In the genomic region with DNA sequence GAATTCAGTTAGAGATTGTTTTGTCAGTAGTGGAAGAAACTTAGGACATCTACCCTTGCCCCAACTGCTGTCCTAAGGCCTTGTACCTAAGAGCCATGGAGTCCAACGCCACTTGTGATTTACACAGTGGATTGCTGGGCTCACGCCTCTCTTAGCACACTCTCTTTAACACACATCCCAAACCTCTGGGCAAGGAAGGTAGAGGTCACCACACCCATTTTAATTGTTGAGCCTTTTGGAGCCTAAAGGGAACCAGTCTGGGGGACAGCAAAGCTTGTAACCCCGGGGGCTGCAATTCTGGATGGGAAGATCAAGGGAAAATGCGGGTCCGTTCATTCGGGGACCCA, we compare ENCODE assay signal across 8 mouse cellular contexts. TPM values are rescaled to one million over a fixed set of nuclear protein-coding genes. Genes with fewer than 3 reads are reported as not detected.
A peak's percentile ranks its signal among the peaks of the same experiment; 100 is the strongest.
DNase-seq lines count a peak whose midpoint lies in the region; ATAC-seq and TF ChIP-seq lines count a peak whose summit lies in the region.

No protein-coding gene starts in this region.

- peak overlapping the region; percentile 69 for H3K4me2 ChIP-seq in limb, embryonic 12.5 days
- peak overlapping the region; percentile 82 for H3K4me2 ChIP-seq in neural tube, embryonic 15.5 days

- DNase-seq in liver, adult 2 months (ENCODE audit: extremely low read depth, low read depth, low spot score) = peak; percentile 62
- DNase-seq in liver = no peak
- DNase-seq in T-cell, adult 2 months (ENCODE audit: low spot score) = no peak
- DNase-seq in cerebellum, postnatal 10 days = no peak
- DNase-seq in right cerebral cortex, postnatal 14 days = no peak

- peak overlapping the region; percentile 92; the same call in 1 of the 2 replicates for H3K4me3 ChIP-seq in liver, adult 2 months (ENCODE audit: insufficient read depth, low read depth, low read length)
- H3K4me3 ChIP-seq in embryonic fibroblast, embryonic 13.5 days (ENCODE audit: insufficient read depth, low read length) = 0 out of 2 replicates have a peak overlapping the region, but pooled peaks have one; percentile 1
- H3K4me3 ChIP-seq in limb, embryonic 12.5 days (replicated peaks) = peak overlapping the region; percentile 85
- H3K4me3 ChIP-seq in neural tube, embryonic 15.5 days (replicated peaks) = peak overlapping the region; percentile 93

- 11% methylated on average over 6 of the region's 6 CpGs for WGBS in liver, adult 2 months
- WGBS in limb, embryonic 12.5 days = 34% methylated on average over 6 of the region's 6 CpGs
- 20% methylated on average over 6 of the region's 6 CpGs for WGBS in neural tube, embryonic 15.5 days

- peaks cover 6% of the 10 kb centered on the region; the same call in 1 of the 2 replicates for H3K36me3 ChIP-seq in liver, adult 2 months (ENCODE audit: control insufficient read depth, insufficient read depth, low read length)
- peaks cover 24% of the 10 kb centered on the region for H3K36me3 ChIP-seq in limb, embryonic 12.5 days
- peaks cover 17% of the 10 kb centered on the region for H3K36me3 ChIP-seq in neural tube, embryonic 15.5 days

- peaks cover 15% of the 10 kb centered on the region; the same call in 1 of the 2 replicates for H3K79me2 ChIP-seq in liver, adult 2 months (ENCODE audit: control insufficient read depth, insufficient read depth, low read length)

- H3K9me3 ChIP-seq in limb, embryonic 12.5 days = no peaks in the 10 kb centered on the region
- no peaks in the 10 kb centered on the region for H3K9me3 ChIP-seq in neural tube, embryonic 15.5 days (replicated peaks)

- TF ChIP-seq CTCF in liver, adult 2 months (IDR thresholded peaks at IDR 0.05; ENCODE audit: low read depth, low read length) = no peak
- no peak for TF ChIP-seq CTCF in embryonic fibroblast, embryonic 13.5 days (IDR thresholded peaks at IDR 0.05; ENCODE audit: borderline replicate concordance, insufficient read depth, low read length)

- H3K9ac ChIP-seq in liver, adult 2 months (ENCODE audit: low read depth, low read length) = peak overlapping the region; percentile 59
- peak overlapping the region; percentile 81 for H3K9ac ChIP-seq in limb, embryonic 12.5 days (replicated peaks)
- peak overlapping the region; percentile 86 for H3K9ac ChIP-seq in neural tube, embryonic 15.5 days (replicated peaks)

- H3K4me1 ChIP-seq in liver, adult 2 months (ENCODE audit: control insufficient read depth, insufficient read depth, low read length) = peaks cover 23% of the 10 kb centered on the region
- no peaks in the 10 kb centered on the region for H3K4me1 ChIP-seq in embryonic fibroblast, embryonic 13.5 days (ENCODE audit: control insufficient read depth, insufficient read depth, low read length)
- H3K4me1 ChIP-seq in limb, embryonic 12.5 days (replicated peaks) = peaks cover 11% of the 10 kb centered on the region
- H3K4me1 ChIP-seq in neural tube, embryonic 15.5 days = peaks cover 17% of the 10 kb centered on the region

- no peak for TF ChIP-seq POLR2A in liver, adult 2 months (IDR thresholded peaks at IDR 0.05; ENCODE audit: extremely low read depth, insufficient read depth, low read length)
- no peak for TF ChIP-seq POLR2A in embryonic fibroblast, embryonic 13.5 days (IDR thresholded peaks at IDR 0.05; ENCODE audit: low read depth, low read length)

- H3K27me3 ChIP-seq in liver, adult 2 months (ENCODE audit: control insufficient read depth, insufficient read depth, low read length) = no peaks in the 10 kb centered on the region
- H3K27me3 ChIP-seq in limb, embryonic 12.5 days = no peaks in the 10 kb centered on the region
- H3K27me3 ChIP-seq in neural tube, embryonic 15.5 days (replicated peaks) = no peaks in the 10 kb centered on the region

- H3K27ac ChIP-seq in liver, adult 2 months (replicated peaks; ENCODE audit: insufficient read depth, low read depth, low read length) = peak overlapping the region; percentile 92
- H3K27ac ChIP-seq in embryonic fibroblast, embryonic 13.5 days (ENCODE audit: insufficient read depth, low read length) = no peak overlapping the region
- H3K27ac ChIP-seq in limb, embryonic 12.5 days = 0 out of 2 replicates have a peak overlapping the region, but pooled peaks have one; percentile 9
- H3K27ac ChIP-seq in neural tube, embryonic 15.5 days (replicated peaks) = peak overlapping the region; percentile 87

- ATAC-seq in limb, embryonic 12.5 days (ENCODE audit: insufficient number of reproducible peaks, insufficient read depth, low FRiP score, low TSS enrichment, low read depth) = 0 out of 2 replicates have a peak, but pooled peaks have one; percentile 24
- ATAC-seq in neural tube, embryonic 15.5 days (ENCODE audit: low FRiP score) = peak; percentile 42; the same call in 1 of the 2 replicates

RNA-seq across cellular contexts. Expression of a gene that starts 0.4 kb away (rescaled TPM):
- total RNA-seq in liver, adult 2 months (2014; rRNA removed) = 253 and 256 TPM in 2 replicates
- polyA plus RNA-seq in liver, adult 2 months (2012; rRNA removed) = 223 and 265 TPM in 2 replicates
- polyA plus RNA-seq in embryonic fibroblast, embryonic 13.5 days (2011; ENCODE audit: insufficient read length, low read depth, missing spikeins) = 95.0 and 110 TPM in 2 replicates
- 96.6 and 101 TPM in 2 replicates for polyA plus RNA-seq in limb, embryonic 12.5 days (2016; fragmentation: Nextera tagmentation; extraction: Ambion mirVana)
- polyA plus RNA-seq in neural tube, embryonic 15.5 days (2015; fragmentation: Nextera tagmentation; extraction: Ambion mirVana) = 91.6 and 95.0 TPM in 2 replicates

RNA-seq across cellular contexts. Expression of a gene that starts 53.7 kb away (rescaled TPM):
- total RNA-seq in liver, adult 2 months (2014; rRNA removed) = 3.6 and 4.0 TPM in 2 replicates
- polyA plus RNA-seq in liver, adult 2 months (2012; rRNA removed) = 2.9 and 3.3 TPM in 2 replicates
- 28.0 and 35.7 TPM in 2 replicates for polyA plus RNA-seq in embryonic fibroblast, embryonic 13.5 days (2011; ENCODE audit: insufficient read length, low read depth, missing spikeins)
- 23.2 and 24.1 TPM in 2 replicates for polyA plus RNA-seq in limb, embryonic 12.5 days (2016; fragmentation: Nextera tagmentation; extraction: Ambion mirVana)
- polyA plus RNA-seq in neural tube, embryonic 15.5 days (2015; fragmentation: Nextera tagmentation; extraction: Ambion mirVana) = 23.9 and 27.4 TPM in 2 replicates

Comparison
In these comparisons a context has a peak if more than half of its experiments do, and no peak if none do; other contexts are left out.
1. H3K4me3 ChIP-seq: peak in every context shown above with its lines; median percentile 93 in neural tube, embryonic 15.5 days; 92 in liver, adult 2 months; 85 in limb, embryonic 12.5 days; 1 in embryonic fibroblast, embryonic 13.5 days.